Mouse (Mus musculus) neutrophil, adult 65 days (primary cell): ENCODE data around the gene Gm20903. TPM values are rescaled to one million over a fixed set of nuclear protein-coding genes. Genes with fewer than 3 reads are reported as not detected.

Experiments
- total RNA-seq: library from RNA; stranded (reverse); gene quantifications from 2 replicates; pipeline ENCODE4 v1.2.4, GENCODE M21; 2023

The Gm20903 gene
- total RNA-seq, result not detected in 2 replicates

GRCm38 (mm10) chrY:73669015-73669414, at the start of gene Gm20903:
TSS of gene Gm20903 (plus strand) at chrY:73669315.

